Mouse (Mus musculus) bone marrow macrophage, adult 2 months (primary cell): ENCODE data around the gene Lrrc74a. TPM values are rescaled to one million over a fixed set of nuclear protein-coding genes. Genes with fewer than 3 reads are reported as not detected.
A peak's percentile ranks its signal among the peaks of the same experiment; 100 is the strongest.

ENCODE experiments used
- H3K27ac ChIP-seq: 2 replicates; pipeline ENCODE4 v1.5.1; 2012; ENCODE audit warnings: low read depth, low read length; ENCODE audit not compliant: insufficient read depth
- H3K4me1 ChIP-seq: 2 replicates; pipeline ENCODE4 v1.6.1; 2012; ENCODE audit warnings: low read length; ENCODE audit not compliant: control insufficient read depth, insufficient read depth
- H3K4me3 ChIP-seq: 2 replicates; pipeline ENCODE4 v1.5.1; 2012; ENCODE audit warnings: mild to moderate bottlenecking, low read length, moderate library complexity; ENCODE audit not compliant: insufficient read depth
- CTCF ChIP-seq: IDR thresholded peaks from 2 replicates; pipeline ENCODE4 v1.5.1; 2012; ENCODE audit warnings: low read depth, mild to moderate bottlenecking, low read length, moderate library complexity
- POLR2A ChIP-seq: IDR thresholded peaks from 2 replicates; pipeline ENCODE4 v1.6.1; 2012; ENCODE audit warnings: mild to moderate bottlenecking, low read depth, low read length, borderline replicate concordance
- polyA plus RNA-seq: library from polyadenylated mRNA; stranded (reverse); fragments of >200 nt; gene quantifications from 2 replicates; pipeline ENCODE4 v1.2.4, GENCODE M21; 2012; ENCODE audit not compliant: missing spikeins, insufficient read depth, insufficient read length

Lrrc74a gene
- not detected in 2 replicates for polyA plus RNA-seq

GRCm38 (mm10) chr12:86734319-86734810 lies at the start of gene Lrrc74a:
Gene Lrrc74a, plus strand, starts transcription at chr12:86734369.
- TF ChIP-seq POLR2A (no peak), CTCF (no peak)
- no peak within 1 kb of the TSS for H3K4me3 ChIP-seq
- H3K4me1 ChIP-seq: no peaks in the 10 kb centered on the region; the same call in 1 of the 2 replicates
- H3K27ac ChIP-seq: no peak within 1 kb of the TSS

GRCm38 (mm10) chr12:86685275-86685674 lies 48.9 kb upstream of the Lrrc74a start:
- TF ChIP-seq CTCF (no peak), POLR2A (no peak)
- H3K4me3 ChIP-seq: no peak overlapping the region
- H3K27ac ChIP-seq: no peak overlapping the region
- H3K4me1 ChIP-seq: peaks cover 37% of the 10 kb centered on the region

GRCm38 (mm10) chr12:86686551-86687330 lies 47.4 kb upstream of the Lrrc74a start:
- no peak overlapping the region for H3K4me3 ChIP-seq
- TF ChIP-seq CTCF (no peak), POLR2A (no peak)
- H3K4me1 ChIP-seq: peaks cover 37% of the 10 kb centered on the region
- no peak overlapping the region for H3K27ac ChIP-seq

GRCm38 (mm10) chr12:86687445-86687955 lies 46.7 kb upstream of the Lrrc74a start:
- H3K27ac ChIP-seq: 0 out of 2 replicates have a peak overlapping the region, but pooled peaks have one; percentile 16
- no peak overlapping the region for H3K4me3 ChIP-seq
- TF ChIP-seq CTCF: no peak
- no peak for TF ChIP-seq POLR2A
- peaks cover 39% of the 10 kb centered on the region for H3K4me1 ChIP-seq

- Histone ChIP-seq H3K4me1 (peaks cover 44% of the 10 kb centered on the region), H3K27ac (0 out of 2 replicates have a peak overlapping the region, but pooled peaks have one; percentile 0), H3K4me3 (no peak overlapping the region)
- TF ChIP-seq CTCF (no peak), POLR2A (no peak)
Observed at GRCm38 (mm10) chr12:86687971-86688573, 46.1 kb upstream of the Lrrc74a start.

- no peak for TF ChIP-seq POLR2A
- TF ChIP-seq CTCF: no peak
- Histone ChIP-seq H3K4me1 (peaks cover 45% of the 10 kb centered on the region), H3K4me3 (no peak overlapping the region), H3K27ac (no peak overlapping the region)
Observed at GRCm38 (mm10) chr12:86688917-86689316, 45.3 kb upstream of the Lrrc74a start.

- Histone ChIP-seq H3K4me1 (peaks cover 58% of the 10 kb centered on the region), H3K27ac (no peak overlapping the region)
Observed at GRCm38 (mm10) chr12:86690700-86691485, 43.3 kb upstream of the Lrrc74a start.

GRCm38 (mm10) chr12:86692471-86693356 lies 41.5 kb upstream of the Lrrc74a start:
- Histone ChIP-seq H3K4me1 (peaks cover 49% of the 10 kb centered on the region), H3K27ac (no peak overlapping the region), H3K4me3 (no peak overlapping the region)
- TF ChIP-seq CTCF (no peak), POLR2A (no peak)

More at GRCm38 (mm10) chr12:86690700-86691485, 43.3 kb upstream of the Lrrc74a start:
- TF ChIP-seq CTCF: no peak
- no peak for TF ChIP-seq POLR2A
- no peak overlapping the region for H3K4me3 ChIP-seq

GRCm38 (mm10) chr12:86693389-86693788 lies 40.8 kb upstream of the Lrrc74a start:
- Histone ChIP-seq H3K4me3 (no peak overlapping the region), H3K4me1 (peaks cover 43% of the 10 kb centered on the region), H3K27ac (no peak overlapping the region)
- TF ChIP-seq CTCF (no peak), POLR2A (no peak)
